Mouse (Mus musculus) right cerebral cortex, postnatal 10 days (tissue): ENCODE measurements at regions not wholly inside any gene's neighbourhood (a gene's known extent, or its start where the extent isn't known, plus 50 kb on each side); places are given as distances from the start of the nearest gene placed in this dataset.

Source experiments
- DNase-seq, 2 experiments: peaks; one replicate each; pipeline ENCODE4 v3.0.0; 2021; ENCODE audit warnings: low spot score in 2 of 2

DNA sequence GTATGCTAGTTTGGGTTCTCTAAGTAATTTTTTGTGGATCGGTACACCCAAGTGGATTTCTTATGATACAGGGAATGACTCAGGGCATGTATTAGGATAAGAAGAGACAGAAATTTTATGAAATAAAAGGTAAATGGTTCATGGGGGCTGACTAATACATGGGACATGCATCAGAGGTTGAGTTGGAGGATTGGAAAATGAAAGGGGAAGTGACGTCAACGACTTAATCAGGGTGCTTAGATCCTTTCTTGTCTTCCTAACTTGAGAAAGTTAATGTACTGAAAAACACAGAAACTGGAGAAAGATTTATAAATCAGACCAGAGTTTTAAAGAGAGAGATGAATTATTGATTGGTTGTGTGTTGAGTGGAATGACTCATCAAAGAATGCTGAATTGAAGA lies 193.8 kb downstream of the Rassf9 start:
- no peak for DNase-seq

DNA sequence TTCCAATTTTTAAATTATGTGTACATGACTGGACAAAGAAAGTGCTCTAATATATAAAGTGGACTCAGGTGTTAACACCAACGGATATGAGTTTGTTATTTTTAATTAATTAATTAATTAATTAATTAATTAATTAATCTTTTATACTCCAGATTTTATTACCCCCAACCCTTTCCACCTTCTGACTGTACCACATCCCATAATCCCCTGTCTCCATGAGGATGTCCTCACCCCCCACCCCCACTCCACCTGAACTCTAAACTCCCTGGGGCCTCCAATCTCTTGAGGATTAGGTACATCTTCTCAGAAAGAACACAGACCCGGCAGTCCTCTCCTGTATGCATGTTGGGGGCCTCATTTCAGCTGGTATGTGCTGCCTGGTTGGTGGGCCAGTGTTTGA lies 182.8 kb downstream of the Rassf9 start:
- DNase-seq, result no peak

DNA sequence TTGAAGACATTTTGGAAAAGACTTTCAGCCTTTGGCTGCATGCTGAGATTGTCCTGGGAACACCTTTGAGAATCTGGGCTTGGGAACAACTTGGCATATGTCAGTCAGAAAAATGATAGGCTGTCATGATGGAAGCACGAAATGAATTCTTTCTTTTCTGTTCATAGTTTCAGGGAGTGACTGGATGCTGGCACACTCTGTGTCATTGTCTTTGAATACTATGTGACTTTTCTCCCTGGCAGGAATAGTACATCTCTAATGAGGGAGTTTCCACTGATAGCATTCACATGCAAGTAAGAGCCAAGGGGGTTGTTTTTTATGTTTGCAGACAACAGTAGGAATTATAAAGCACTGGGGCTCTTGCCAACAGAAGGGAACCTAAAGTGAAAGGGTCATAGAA lies 177.9 kb downstream of the Rassf9 start:
- DNase-seq, result no peak

DNA sequence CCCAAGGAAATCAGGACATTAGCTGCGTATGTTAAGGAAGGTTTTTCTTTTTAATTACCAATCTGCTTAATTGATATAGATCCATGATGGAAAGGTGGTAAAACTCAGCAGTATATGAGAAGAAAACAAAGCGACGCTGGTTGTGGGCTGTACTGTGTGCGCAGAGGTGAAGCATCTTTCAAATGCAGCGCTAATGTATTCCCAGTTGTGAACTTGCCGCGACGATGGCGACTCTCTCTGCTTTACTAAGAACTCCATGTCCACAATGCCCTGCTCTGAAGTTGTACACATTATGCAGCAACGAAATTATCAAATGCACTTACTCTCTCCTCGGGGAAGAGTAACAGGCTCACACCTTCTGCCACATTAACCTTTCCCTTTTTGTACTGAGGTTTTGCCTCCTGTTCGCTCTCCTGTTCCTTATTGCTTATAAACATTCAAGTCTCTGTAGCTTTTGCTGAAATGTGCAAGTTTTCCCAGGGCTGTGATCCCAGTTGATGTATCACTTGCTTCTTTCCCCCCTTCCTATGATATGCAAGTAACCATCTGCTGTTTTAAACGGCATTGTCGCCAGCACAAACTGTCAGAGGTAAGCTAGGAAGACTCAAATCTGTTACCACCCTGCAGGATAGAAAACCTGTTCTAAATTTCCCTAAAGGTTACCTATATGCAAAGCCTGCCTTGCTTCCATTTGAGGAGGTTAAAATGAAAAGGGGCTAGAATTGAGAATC lies 174.8 kb downstream of the Rassf9 start:
- peak in 1 of 2 experiments; percentile 15 for DNase-seq

DNA sequence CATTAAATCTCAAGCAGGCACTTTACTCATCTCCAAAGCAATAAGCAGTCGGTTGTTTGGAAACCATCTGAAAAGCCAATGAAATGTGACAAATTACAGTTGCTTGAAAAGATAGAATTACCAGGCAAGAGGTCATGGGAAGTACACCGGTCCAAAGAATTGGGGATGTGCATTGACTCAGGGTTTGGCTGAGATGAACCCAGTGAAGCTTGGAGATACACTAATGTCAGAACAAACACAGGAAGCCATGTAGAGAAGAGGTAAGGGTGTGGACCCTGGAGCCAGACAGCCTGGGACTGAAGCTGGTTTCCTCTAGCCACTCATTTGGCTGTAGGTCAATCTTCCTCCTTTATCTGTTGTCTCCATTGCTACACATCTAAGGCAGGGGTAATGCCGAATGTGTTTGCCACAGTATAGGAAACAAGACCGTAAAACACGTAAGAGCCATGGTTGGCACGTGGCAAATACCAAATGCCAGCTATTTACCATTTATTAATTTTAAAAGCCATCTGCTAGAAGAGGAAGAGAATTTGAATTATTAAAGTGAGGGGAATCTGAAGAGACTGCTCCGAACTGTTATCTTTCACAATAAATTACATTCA lies 173.9 kb downstream of the Rassf9 start:
- DNase-seq, result no peak

DNA sequence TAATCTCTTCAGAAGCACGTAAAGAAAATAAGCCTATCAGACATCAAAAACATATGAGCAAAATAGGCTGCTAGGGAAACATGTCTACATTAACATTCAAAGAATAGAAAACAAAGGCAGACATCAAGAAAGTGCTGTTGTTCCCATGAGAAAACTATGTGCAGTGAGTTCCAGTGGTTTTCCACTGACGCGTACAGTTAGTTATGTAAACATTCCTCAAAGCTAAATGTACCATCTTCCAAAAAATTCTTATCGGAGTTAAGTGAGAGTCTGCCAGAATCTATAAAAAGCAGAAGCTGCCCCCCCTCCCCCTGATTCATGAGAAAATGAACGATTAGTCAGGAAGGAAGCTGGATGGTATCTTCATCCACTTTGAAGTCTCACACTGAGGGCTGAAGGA lies 155.3 kb downstream of the Rassf9 start:
- no peak for DNase-seq

DNA sequence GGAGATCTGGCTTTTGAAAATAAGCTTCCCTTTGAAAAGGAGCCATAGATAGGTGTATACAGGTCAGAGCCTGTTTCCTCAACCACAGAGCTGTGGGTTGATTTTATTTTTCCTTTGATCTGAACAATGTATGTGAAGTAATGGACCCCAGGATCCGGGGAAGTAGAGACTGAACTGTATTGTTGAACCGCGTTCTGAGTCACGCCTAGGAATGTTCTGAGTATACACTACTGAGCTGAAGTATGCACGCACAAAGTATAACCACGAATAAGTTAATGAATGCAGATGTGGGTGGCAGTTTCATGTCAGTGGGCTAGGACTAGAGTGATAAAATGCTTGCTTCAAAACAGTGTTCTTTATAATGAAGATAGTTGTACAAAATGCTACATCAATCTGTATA lies 147.7 kb downstream of the Rassf9 start:
- DNase-seq, result no peak

DNA sequence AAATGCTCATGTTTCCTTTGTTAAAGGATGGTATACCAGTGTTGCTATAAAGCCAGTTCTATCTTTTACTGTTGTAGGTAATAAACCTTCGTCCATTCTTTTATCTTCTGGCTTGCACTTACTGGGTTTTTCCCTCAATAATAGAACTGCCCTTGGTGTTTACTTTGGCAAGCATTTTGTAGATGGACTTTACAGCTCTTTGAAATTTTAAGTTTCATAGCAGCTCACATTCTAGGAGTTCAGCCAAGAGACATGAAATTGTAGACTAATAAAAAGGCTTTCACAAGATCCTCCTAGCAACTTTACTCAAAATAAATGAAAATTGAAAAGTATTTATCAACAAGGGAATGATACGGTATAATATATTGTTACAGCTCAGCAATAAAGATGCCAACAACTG lies 124.5 kb downstream of the Rassf9 start:
- DNase-seq, result no peak

DNA sequence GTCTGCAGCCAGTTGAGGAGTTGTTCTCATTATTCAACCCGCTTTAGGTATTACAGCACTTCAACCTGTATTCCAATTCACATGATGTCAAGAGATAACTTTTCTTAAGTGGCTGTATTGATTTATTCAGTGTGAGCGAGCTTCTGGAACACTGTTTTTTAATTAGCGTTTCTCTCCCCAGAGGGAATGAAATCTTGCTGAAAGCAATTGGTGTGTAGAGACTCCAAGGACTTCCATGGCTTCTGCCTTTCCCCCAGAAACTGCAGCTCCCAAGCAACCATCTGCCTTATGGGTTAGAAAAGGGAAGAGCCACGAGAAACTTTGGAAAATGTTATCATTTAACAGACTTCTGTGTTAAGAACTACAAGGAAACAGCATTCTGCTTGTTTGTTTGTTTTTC lies 121.4 kb downstream of the Rassf9 start:
- no peak for DNase-seq

DNA sequence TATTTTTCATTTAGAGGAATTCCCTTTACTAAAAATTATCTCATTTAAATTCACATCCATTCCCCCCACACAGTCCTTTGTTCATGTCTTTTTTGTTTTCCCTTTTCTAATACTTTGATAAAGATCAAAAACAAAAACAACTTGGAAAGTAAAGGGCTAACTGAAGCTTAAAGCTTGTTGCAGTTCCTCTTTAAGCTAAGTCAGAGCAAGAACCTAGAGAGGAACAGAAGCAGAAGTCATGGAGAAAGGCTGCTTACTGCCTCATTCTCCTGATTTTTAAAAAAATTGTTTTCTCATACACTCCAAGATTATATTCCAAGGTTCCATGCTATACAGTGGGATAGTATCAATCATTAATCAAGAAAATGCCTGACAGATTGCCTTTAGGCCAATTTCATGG lies 116.6 kb downstream of the Rassf9 start:
- DNase-seq, result no peak

DNA sequence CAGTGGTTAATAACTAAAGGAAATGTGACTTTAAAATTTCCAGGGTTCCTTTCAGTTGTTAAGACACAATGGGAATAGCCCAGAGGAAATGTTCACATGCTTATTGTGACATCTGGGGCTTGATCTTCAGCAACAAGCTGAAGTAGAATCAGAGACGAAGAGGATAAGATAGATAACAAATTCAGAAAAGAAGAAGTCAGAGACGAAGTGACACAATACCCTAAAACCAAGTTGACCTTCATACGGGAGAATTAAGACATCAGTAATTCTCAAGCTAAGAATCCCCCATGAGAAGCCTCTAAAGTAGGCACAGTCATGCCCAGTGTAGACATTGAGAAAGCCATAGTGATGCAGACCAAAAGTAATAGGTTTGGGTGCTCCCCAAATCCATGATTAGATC lies 111.9 kb downstream of the Rassf9 start:
- no peak for DNase-seq

DNA sequence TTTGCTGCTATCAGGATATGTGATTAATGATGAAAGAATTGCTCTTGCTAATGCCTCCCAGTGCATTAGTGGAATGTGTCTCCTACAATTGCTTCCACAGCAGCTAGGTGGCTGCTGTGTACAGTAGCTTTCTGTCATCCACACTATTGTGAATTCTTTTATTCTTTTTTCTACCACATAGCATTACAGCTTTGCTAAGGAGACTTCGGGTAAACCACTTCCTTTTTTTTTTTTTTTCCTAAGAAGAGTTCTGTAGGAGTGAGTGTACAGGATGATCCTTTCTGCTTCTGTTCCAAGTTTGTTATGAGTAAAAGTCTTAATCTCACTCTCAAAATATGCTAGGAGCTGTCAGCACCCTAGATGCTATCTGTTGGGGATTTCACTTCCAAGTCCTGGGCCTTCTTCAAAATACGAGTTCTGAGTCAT lies 110.6 kb downstream of the Rassf9 start:
- no peak for DNase-seq

DNA sequence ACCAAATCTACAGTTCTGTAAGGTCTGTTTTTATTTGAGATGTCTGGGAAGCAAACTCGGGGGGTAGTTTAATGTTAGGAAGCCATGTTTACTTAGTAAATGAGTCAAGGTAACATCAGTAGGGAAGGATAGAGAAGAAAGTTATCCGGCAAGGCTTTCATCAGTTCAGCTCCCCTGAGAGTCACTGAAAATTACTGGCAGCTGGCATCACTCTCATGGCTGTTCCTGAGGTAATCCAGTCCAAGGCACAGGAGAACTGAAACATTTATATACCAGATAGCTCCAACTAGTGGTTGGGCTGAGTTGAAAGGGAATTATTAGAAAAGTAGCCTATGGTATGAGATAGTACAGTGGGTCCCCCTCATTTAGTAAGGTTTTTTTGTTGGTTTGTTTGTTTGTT lies 106.7 kb downstream of the Rassf9 start:
- no peak for DNase-seq

DNA sequence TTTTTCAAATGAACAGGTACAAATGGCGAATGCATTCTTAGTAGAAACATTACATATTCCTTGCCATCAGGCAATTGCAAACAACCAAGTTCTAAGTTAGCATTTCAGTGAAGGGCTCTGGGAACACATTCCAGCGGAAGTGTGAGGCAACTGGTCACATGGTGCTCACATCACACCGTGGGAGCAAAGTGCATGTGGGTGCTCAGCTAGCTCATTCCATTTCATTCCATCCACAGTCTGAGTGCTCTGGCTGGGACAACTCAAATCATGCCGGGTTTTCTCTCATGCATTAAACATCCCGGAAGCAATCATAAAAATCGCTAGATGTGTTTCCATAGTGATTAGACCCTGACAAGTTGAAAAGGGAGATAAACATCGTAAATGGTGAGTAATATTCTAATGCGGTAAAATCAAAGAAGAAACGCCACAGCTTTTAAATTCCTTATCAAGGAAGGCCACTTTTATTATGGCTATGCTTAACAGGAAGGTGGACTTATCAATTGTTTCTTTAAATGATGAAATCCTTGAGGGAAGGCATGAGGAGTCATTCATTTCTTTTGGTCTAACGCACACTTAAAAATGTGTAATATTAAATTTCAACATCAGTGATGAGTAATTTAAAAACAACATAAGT lies 104.1 kb downstream of the Rassf9 start:
- no peak for DNase-seq
